8 mouse cellular contexts compared by ENCODE assay signal in genomic region chrX:166344228-166345015, GRCm38 (mm10).
A peak's percentile ranks its signal among the peaks of the same experiment; 100 is the strongest.
DNase-seq lines count a peak whose midpoint lies in the region; ATAC-seq lines count a peak whose summit lies in the region.

No protein-coding gene starts in this region.

- H3K4me2 ChIP-seq in limb, embryonic 12.5 days: peak overlapping the region; percentile 23; the same call in 1 of the 2 replicates
- H3K4me2 ChIP-seq in hindbrain, embryonic 13.5 days: peak overlapping the region; percentile 54
- no peak overlapping the region; the same call in 1 of the 2 replicates for H3K4me2 ChIP-seq in stomach, embryonic 14.5 days (replicated peaks; ENCODE audit: low read depth, low read length)

- H3K36me3 ChIP-seq in limb, embryonic 12.5 days: no peaks in the 10 kb centered on the region
- no peaks in the 10 kb centered on the region for H3K36me3 ChIP-seq in limb, embryonic 10.5 days
- no peaks in the 10 kb centered on the region for H3K36me3 ChIP-seq in hindbrain, embryonic 13.5 days
- no peaks in the 10 kb centered on the region for H3K36me3 ChIP-seq in stomach, embryonic 14.5 days (ENCODE audit: control insufficient read depth, insufficient read depth, low read length)

- H3K9me3 ChIP-seq in limb, embryonic 12.5 days: no peaks in the 10 kb centered on the region
- no peaks in the 10 kb centered on the region for H3K9me3 ChIP-seq in limb, embryonic 10.5 days (replicated peaks)
- no peaks in the 10 kb centered on the region for H3K9me3 ChIP-seq in hindbrain, embryonic 13.5 days
- H3K9me3 ChIP-seq in stomach, embryonic 14.5 days (ENCODE audit: control insufficient read depth, low read depth, low read length): no peaks in the 10 kb centered on the region

- H3K4me1 ChIP-seq in limb, embryonic 12.5 days (replicated peaks): no peaks in the 10 kb centered on the region
- no peaks in the 10 kb centered on the region for H3K4me1 ChIP-seq in limb, embryonic 10.5 days
- peaks cover 7% of the 10 kb centered on the region for H3K4me1 ChIP-seq in hindbrain, embryonic 13.5 days (replicated peaks)
- no peaks in the 10 kb centered on the region for H3K4me1 ChIP-seq in stomach, embryonic 14.5 days (ENCODE audit: control insufficient read depth, insufficient read depth, low read length)

- DNase-seq in limb, embryonic 10.5 days (ENCODE audit: low spot score): no peak
- peak; percentile 57 for DNase-seq in embryo, embryonic 10.5 days (ENCODE audit: low spot score)
- DNase-seq in mesoderm, embryonic 11.5 days (ENCODE audit: low read depth, low spot score): peak; percentile 50
- no peak for DNase-seq in natural killer cell, adult 2 months (ENCODE audit: low spot score in 2 of 2)
- no peak for DNase-seq in thymus, postnatal 14 days

- 26% methylated on average over 10 of the region's 10 CpGs for WGBS in limb, embryonic 12.5 days
- 31% methylated on average over 10 of the region's 10 CpGs for WGBS in limb, embryonic 10.5 days
- 28% methylated on average over 10 of the region's 10 CpGs for WGBS in hindbrain, embryonic 13.5 days
- 38% methylated on average over 10 of the region's 10 CpGs for WGBS in stomach, embryonic 14.5 days

- no peak overlapping the region for H3K4me3 ChIP-seq in limb, embryonic 12.5 days (replicated peaks)
- H3K4me3 ChIP-seq in limb, embryonic 10.5 days: no peak overlapping the region
- peak overlapping the region; percentile 46 for H3K4me3 ChIP-seq in hindbrain, embryonic 13.5 days
- peak overlapping the region; percentile 13 for H3K4me3 ChIP-seq in stomach, embryonic 14.5 days (ENCODE audit: low read depth, low read length)

- ATAC-seq in limb, embryonic 12.5 days (ENCODE audit: insufficient number of reproducible peaks, insufficient read depth, low FRiP score, low TSS enrichment, low read depth): no peak
- ATAC-seq in hindbrain, embryonic 13.5 days (ENCODE audit: low FRiP score): peak; percentile 94
- no peak for ATAC-seq in stomach, embryonic 14.5 days (ENCODE audit: insufficient number of reproducible peaks, insufficient read depth, low FRiP score, low read depth)

- H3K27ac ChIP-seq in limb, embryonic 12.5 days: no peak overlapping the region
- H3K27ac ChIP-seq in limb, embryonic 10.5 days: no peak overlapping the region
- H3K27ac ChIP-seq in hindbrain, embryonic 13.5 days: peak overlapping the region; percentile 94
- H3K27ac ChIP-seq in stomach, embryonic 14.5 days (ENCODE audit: low read length): no peak overlapping the region

- no peak overlapping the region for H3K9ac ChIP-seq in limb, embryonic 12.5 days (replicated peaks)
- peak overlapping the region; percentile 74 for H3K9ac ChIP-seq in hindbrain, embryonic 13.5 days
- no peak overlapping the region; the same call in 1 of the 2 replicates for H3K9ac ChIP-seq in stomach, embryonic 14.5 days (replicated peaks; ENCODE audit: low read depth, low read length)

- peaks cover 25% of the 10 kb centered on the region for H3K27me3 ChIP-seq in limb, embryonic 12.5 days
- peaks cover 81% of the 10 kb centered on the region for H3K27me3 ChIP-seq in limb, embryonic 10.5 days (ENCODE audit: low read depth, poor library complexity, severe bottlenecking)
- H3K27me3 ChIP-seq in hindbrain, embryonic 13.5 days: peaks cover 7% of the 10 kb centered on the region; the same call in 1 of the 2 replicates
- no peaks in the 10 kb centered on the region for H3K27me3 ChIP-seq in stomach, embryonic 14.5 days (ENCODE audit: control insufficient read depth, insufficient read depth, low read length)

Comparison
In these comparisons a context has a peak if more than half of its experiments do, and no peak if none do; other contexts are left out.
1. H3K4me3 ChIP-seq: peak in hindbrain, embryonic 13.5 days (single experiment) and stomach, embryonic 14.5 days (single experiment); none in limb, embryonic 12.5 days (single experiment) and limb, embryonic 10.5 days (single experiment).
2. DNase-seq: peak in embryo, embryonic 10.5 days (single experiment) and mesoderm, embryonic 11.5 days (single experiment); none in limb, embryonic 10.5 days (single experiment), natural killer cell, adult 2 months (0 of 2) and thymus, postnatal 14 days (single experiment).